12 mouse cellular contexts compared by ENCODE assay signal in genomic region chr10:111161373-111161772, GRCm38 (mm10).
"Had no signal": no experiment of that assay in that cellular context is flagged by ENCODE, and none has a peak within 500 bp of the region (broad histone marks: within the 10 kb centered on the region; RNA-seq: fewer than 3 reads in every experiment).

No protein-coding gene starts in this region.

- DNase-seq: lung, adult 18-20 months; lung, embryonic 14.5 days; lung, postnatal 10 days; lung, postnatal 4 days; midbrain, embryonic 14.5 days; right cerebral cortex, postnatal 14 days; thymus, adult 18-20 months; thymus, postnatal 14 days; thymus, postnatal 36 days had no signal

- H3K36me3 ChIP-seq: midbrain, embryonic 12.5 days; neural tube, embryonic 12.5 days had no signal

- H3K9me3 ChIP-seq: midbrain, embryonic 12.5 days; neural tube, embryonic 12.5 days had no signal

- H3K27me3 ChIP-seq: megakaryocyte, embryonic 14.5 days; midbrain, embryonic 12.5 days; neural tube, embryonic 12.5 days had no signal

- H3K4me2 ChIP-seq: lung, embryonic 14.5 days; midbrain, embryonic 12.5 days; neural tube, embryonic 12.5 days had no signal

- H3K9ac ChIP-seq: lung, embryonic 14.5 days; midbrain, embryonic 12.5 days; neural tube, embryonic 12.5 days had no signal

- H3K4me3 ChIP-seq: megakaryocyte, embryonic 14.5 days; midbrain, embryonic 12.5 days; neural tube, embryonic 12.5 days had no signal

- H3K27ac ChIP-seq: midbrain, embryonic 12.5 days; neural tube, embryonic 12.5 days had no signal
